In genomic region chr11:79403625-79404319, GRCm38 (mm10) we compare ENCODE assay signal across 32 mouse cellular contexts.
DNase-seq lines count a peak whose midpoint lies in the region; ATAC-seq and TF ChIP-seq lines count a peak whose summit lies in the region.
"Had no signal": no experiment of that assay in that cellular context is flagged by ENCODE, and none has a peak within 500 bp of the region (broad histone marks: within the 10 kb centered on the region; RNA-seq: fewer than 3 reads in every experiment).

No protein-coding gene starts in this region.

- no peaks in the 10 kb centered on the region for H3K9me3 ChIP-seq in lung, postnatal 0 days (ENCODE audit: low read length)
- H3K9me3 ChIP-seq: embryonic facial prominence, embryonic 12.5 days; forebrain, embryonic 10.5 days; heart, embryonic 12.5 days; hindbrain, embryonic 13.5 days; limb, embryonic 10.5 days; limb, embryonic 15.5 days; liver, embryonic 13.5 days; lung, embryonic 15.5 days; megakaryocyte, embryonic 14.5 days; midbrain, embryonic 12.5 days; neural tube, embryonic 13.5 days; stomach, embryonic 15.5 days had no signal

- H3K27me3 ChIP-seq in lung, postnatal 0 days (replicated peaks; ENCODE audit: insufficient read depth, low read length): no peaks in the 10 kb centered on the region
- H3K27me3 ChIP-seq: embryonic facial prominence, embryonic 12.5 days; heart, embryonic 12.5 days; hindbrain, embryonic 13.5 days; limb, embryonic 15.5 days; liver, embryonic 13.5 days; lung, embryonic 15.5 days; megakaryocyte, embryonic 14.5 days; midbrain, embryonic 12.5 days; neural tube, embryonic 13.5 days; Patski; stomach, embryonic 15.5 days had no signal

- H3K4me1 ChIP-seq in lung, postnatal 0 days (ENCODE audit: insufficient read depth, low read depth, low read length): no peaks in the 10 kb centered on the region
- H3K4me1 ChIP-seq in lung, adult 2 months (ENCODE audit: control insufficient read depth, insufficient read depth, low read length): no peaks in the 10 kb centered on the region; the same call in 1 of the 2 replicates
- H3K4me1 ChIP-seq: embryonic facial prominence, embryonic 12.5 days; forebrain, embryonic 10.5 days; hindbrain, embryonic 13.5 days; limb, embryonic 10.5 days; limb, embryonic 15.5 days; liver, embryonic 13.5 days; lung, embryonic 15.5 days; midbrain, embryonic 12.5 days; neural tube, embryonic 13.5 days; stomach, embryonic 15.5 days had no signal

- no peak overlapping the region for H3K27ac ChIP-seq in lung, postnatal 0 days (ENCODE audit: low read length)
- H3K27ac ChIP-seq: embryonic facial prominence, embryonic 12.5 days; forebrain, embryonic 10.5 days; heart, adult 2 months; hindbrain, embryonic 13.5 days; limb, embryonic 10.5 days; limb, embryonic 15.5 days; liver, embryonic 13.5 days; lung, embryonic 15.5 days; midbrain, embryonic 12.5 days; neural tube, embryonic 13.5 days; stomach, embryonic 15.5 days had no signal

- TF ChIP-seq POLR2A in lung, adult 2 months (IDR thresholded peaks at IDR 0.05; ENCODE audit: borderline replicate concordance, extremely low read depth, low read depth, low read length): no peak

- peak; percentile 53 for DNase-seq in lung, postnatal 0 days (ENCODE audit: low spot score)
- no peak for DNase-seq in lung, adult 2 months
- peak; percentile 74 for DNase-seq in induced T-regulatory cell, adult 2 months (ENCODE audit: low read depth)
- peak; percentile 91 for DNase-seq in large intestine, adult 2 months (ENCODE audit: low read depth, low spot score)
- no peak for DNase-seq in testis, postnatal 10 days (ENCODE audit: low spot score)
- DNase-seq in adrenal gland, postnatal 10 days: no peak
- DNase-seq: cerebellum, adult 8-10 months; cerebellum, postnatal 36 days; heart, adult 2 months; heart, postnatal 4 days; kidney, adult 9 months; kidney, postnatal 10 days; layer of hippocampus, adult 9-11 months; liver, embryonic 13.5 days; right cerebral cortex, postnatal 14 days; thymus, adult 18-20 months; thymus, postnatal 25 days had no signal

- H3K36me3 ChIP-seq in lung, postnatal 0 days (ENCODE audit: insufficient read depth, low read length): no peaks in the 10 kb centered on the region
- H3K36me3 ChIP-seq: liver, embryonic 13.5 days had no signal

- no peak for TF ChIP-seq CTCF in lung, postnatal 0 days (IDR thresholded peaks at IDR 0.05)
- no peak for TF ChIP-seq CTCF in lung, adult 2 months (IDR thresholded peaks at IDR 0.05; ENCODE audit: insufficient read depth, low read length)

- WGBS in lung, postnatal 0 days: 71% methylated on average over 6 of the region's 6 CpGs
- WGBS in lung, adult 2 months: 73% methylated on average over 6 of the region's 6 CpGs
- 41% methylated on average over 6 of the region's 6 CpGs for WGBS in large intestine, adult 2 months

- no peak overlapping the region for H3K9ac ChIP-seq in lung, postnatal 0 days (replicated peaks; ENCODE audit: low read depth)
- H3K9ac ChIP-seq: embryonic facial prominence, embryonic 12.5 days; heart, embryonic 12.5 days; hindbrain, embryonic 13.5 days; limb, embryonic 15.5 days; liver, embryonic 13.5 days; lung, embryonic 15.5 days; midbrain, embryonic 12.5 days; neural tube, embryonic 13.5 days; stomach, embryonic 15.5 days had no signal

- H3K4me3 ChIP-seq in lung, postnatal 0 days (ENCODE audit: low read depth, low read length): no peak overlapping the region
- H3K4me3 ChIP-seq in lung, adult 2 months (replicated peaks; ENCODE audit: extremely low read depth, low read depth, low read length): no peak overlapping the region
- H3K4me3 ChIP-seq: embryonic facial prominence, embryonic 12.5 days; forebrain, embryonic 10.5 days; heart, adult 2 months; heart, embryonic 12.5 days; hindbrain, embryonic 13.5 days; limb, embryonic 10.5 days; limb, embryonic 15.5 days; liver, embryonic 13.5 days; lung, embryonic 15.5 days; megakaryocyte, embryonic 14.5 days; midbrain, embryonic 12.5 days; myocyte; neural tube, embryonic 13.5 days; stomach, embryonic 15.5 days had no signal

- ATAC-seq in lung, postnatal 0 days: peak; percentile 40
- no peak for ATAC-seq in erythroblast, adult 5-6 weeks (replicated peaks; ENCODE audit: low FRiP score, poor library complexity, severe bottlenecking)
- ATAC-seq: forebrain, embryonic 16.5 days; Patski had no signal

- 0 out of 2 replicates have a peak overlapping the region, but pooled peaks have one; percentile 9 for H3K4me2 ChIP-seq in lung, postnatal 0 days (replicated peaks; ENCODE audit: low read depth, low read length)
- H3K4me2 ChIP-seq: embryonic facial prominence, embryonic 12.5 days; heart, embryonic 12.5 days; hindbrain, embryonic 13.5 days; limb, embryonic 15.5 days; liver, embryonic 13.5 days; lung, embryonic 15.5 days; midbrain, embryonic 12.5 days; neural tube, embryonic 13.5 days; stomach, embryonic 15.5 days had no signal

- TF ChIP-seq EP300 in lung, postnatal 0 days (IDR thresholded peaks at IDR 0.05): no peak

Comparison
In these comparisons a context has a peak if more than half of its experiments do, and no peak if none do; other contexts are left out.
1. DNase-seq: peak in lung, postnatal 0 days (single experiment), induced T-regulatory cell, adult 2 months (single experiment) and large intestine, adult 2 months (single experiment); none in lung, adult 2 months (single experiment), testis, postnatal 10 days (single experiment) and adrenal gland, postnatal 10 days (single experiment).